Mouse (Mus musculus): Measurements from ENCODE around the gene Adam10. TPM values are rescaled to one million over a fixed set of nuclear protein-coding genes. Genes with fewer than 3 reads are reported as not detected.
A peak's percentile ranks its signal among the peaks of the same experiment; 100 is the strongest.

Gene Adam10
- polyA plus RNA-seq, 2 experiments = 37.2 to 55.2 TPM

GRCm38 (mm10) chr9:70650994-70651393 is 27.8 kb upstream of the Adam10 start:
- Histone ChIP-seq H3K9me3 (ENCODE audit: control insufficient read depth, low read length) (no peaks in the 10 kb centered on the region), H3K4me2 (ENCODE audit: low read depth) (no peak overlapping the region), H3K27ac (no peak overlapping the region), H3K27me3 (ENCODE audit: control insufficient read depth, insufficient read depth, low read length) (no peaks in the 10 kb centered on the region), H3K4me3 (ENCODE audit: insufficient read depth in 1 of 2, low read depth in 2 of 2, low read length in 2 of 2) (no peak overlapping the region), H3K36me3 (replicated peaks; ENCODE audit: control insufficient read depth, insufficient read depth, low read depth) (peaks cover 18% of the 10 kb centered on the region), H3K9ac (replicated peaks) (no peak overlapping the region), H3K4me1 (replicated peaks; ENCODE audit: control insufficient read depth in 2 of 2, insufficient read depth in 2 of 2, low read length in 1 of 2) (peaks cover 16 to 20% of the 10 kb centered on the region in 2 experiments)
- ATAC-seq (ENCODE audit: insufficient read depth) = no peak
- DNase-seq (ENCODE audit: low read depth in 3 of 3, low spot score in 3 of 3) = no peak
- 93% methylated on average over 1 of the region's 1 CpGs for WGBS (ENCODE audit: insufficient replicate concordance)
- TF ChIP-seq CTCF (IDR thresholded peaks at IDR 0.05; ENCODE audit: low read depth) (no peak), EP300 (IDR thresholded peaks at IDR 0.05; ENCODE audit: low read depth) (no peak)

GRCm38 (mm10) chr9:70652221-70652620 is 26.6 kb upstream of the Adam10 start:
- Histone ChIP-seq H3K27me3 (ENCODE audit: control insufficient read depth, insufficient read depth, low read length) (no peaks in the 10 kb centered on the region), H3K27ac (no peak overlapping the region), H3K4me3 (ENCODE audit: insufficient read depth in 1 of 2, low read depth in 2 of 2, low read length in 2 of 2) (no peak overlapping the region), H3K36me3 (replicated peaks; ENCODE audit: control insufficient read depth, insufficient read depth, low read depth) (peaks cover 18% of the 10 kb centered on the region), H3K4me2 (ENCODE audit: low read depth) (peak overlapping the region; percentile 86), H3K9ac (replicated peaks) (no peak overlapping the region), H3K4me1 (replicated peaks; ENCODE audit: control insufficient read depth in 2 of 2, insufficient read depth in 2 of 2, low read length in 1 of 2) (peaks cover 16 to 20% of the 10 kb centered on the region in 2 experiments), H3K9me3 (ENCODE audit: control insufficient read depth, low read length) (no peaks in the 10 kb centered on the region)
- DNase-seq (ENCODE audit: low read depth in 3 of 3, low spot score in 3 of 3) (no peak), ATAC-seq (ENCODE audit: insufficient read depth) (no peak)
- 75% methylated on average over 2 of the region's 2 CpGs for WGBS (ENCODE audit: insufficient replicate concordance)
- TF ChIP-seq CTCF (IDR thresholded peaks at IDR 0.05; ENCODE audit: low read depth) = no peak
- TF ChIP-seq EP300 (IDR thresholded peaks at IDR 0.05; ENCODE audit: low read depth) = no peak

- H3K4me2 ChIP-seq (ENCODE audit: low read depth) = peak overlapping the region; percentile 86
- no peak for TF ChIP-seq CTCF (IDR thresholded peaks at IDR 0.05; ENCODE audit: low read depth)
- no peak for TF ChIP-seq EP300 (IDR thresholded peaks at IDR 0.05; ENCODE audit: low read depth)
- no peak for ATAC-seq (ENCODE audit: insufficient read depth)
- 0 out of 2 replicates have a peak overlapping the region, but pooled peaks have one; percentile 24 for H3K9ac ChIP-seq (replicated peaks)
- peaks cover 18% of the 10 kb centered on the region for H3K36me3 ChIP-seq (replicated peaks; ENCODE audit: control insufficient read depth, insufficient read depth, low read depth)
- no peak overlapping the region for H3K27ac ChIP-seq
- peaks cover 16 to 24% of the 10 kb centered on the region in 2 experiments for H3K4me1 ChIP-seq (replicated peaks; ENCODE audit: control insufficient read depth in 2 of 2, insufficient read depth in 2 of 2, low read length in 1 of 2)
- no peaks in the 10 kb centered on the region for H3K27me3 ChIP-seq (ENCODE audit: control insufficient read depth, insufficient read depth, low read length)
- H3K9me3 ChIP-seq (ENCODE audit: control insufficient read depth, low read length) = no peaks in the 10 kb centered on the region
- 64% methylated on average over 2 of the region's 2 CpGs for WGBS (ENCODE audit: insufficient replicate concordance)
- no peak for DNase-seq (ENCODE audit: low read depth in 3 of 3, low spot score in 3 of 3)
- H3K4me3 ChIP-seq (ENCODE audit: insufficient read depth in 1 of 2, low read depth in 2 of 2, low read length in 2 of 2) = peak overlapping the region; percentile 38 to 71
Measured at GRCm38 (mm10) chr9:70653875-70654274, 24.9 kb upstream of the Adam10 start.

GRCm38 (mm10) chr9:70654496-70654895 is 24.3 kb upstream of the Adam10 start:
- H3K27me3 ChIP-seq (ENCODE audit: control insufficient read depth, insufficient read depth, low read length) = no peaks in the 10 kb centered on the region
- peaks cover 16 to 27% of the 10 kb centered on the region in 2 experiments for H3K4me1 ChIP-seq (replicated peaks; ENCODE audit: control insufficient read depth in 2 of 2, insufficient read depth in 2 of 2, low read length in 1 of 2)
- H3K4me3 ChIP-seq (ENCODE audit: insufficient read depth in 1 of 2, low read depth in 2 of 2, low read length in 2 of 2) = peak overlapping the region; percentile 71 to 100
- WGBS (ENCODE audit: insufficient replicate concordance) = 73% methylated on average over 4 of the region's 4 CpGs
- peaks cover 14% of the 10 kb centered on the region for H3K36me3 ChIP-seq (replicated peaks; ENCODE audit: control insufficient read depth, insufficient read depth, low read depth)
- H3K9me3 ChIP-seq (ENCODE audit: control insufficient read depth, low read length) = no peaks in the 10 kb centered on the region
- H3K27ac ChIP-seq = no peak overlapping the region; the same call in 1 of the 2 replicates
- ATAC-seq (ENCODE audit: insufficient read depth) (no peak), DNase-seq (ENCODE audit: low read depth in 3 of 3, low spot score in 3 of 3) (no peak)
- peak overlapping the region; percentile 65 for H3K9ac ChIP-seq (replicated peaks)
- peak overlapping the region; percentile 86 for H3K4me2 ChIP-seq (ENCODE audit: low read depth)
- TF ChIP-seq EP300 (IDR thresholded peaks at IDR 0.05; ENCODE audit: low read depth) (no peak), CTCF (IDR thresholded peaks at IDR 0.05; ENCODE audit: low read depth) (no peak)

- Histone ChIP-seq H3K9ac (replicated peaks) (peak overlapping the region; percentile 77), H3K9me3 (ENCODE audit: control insufficient read depth, low read length) (no peaks in the 10 kb centered on the region), H3K4me3 (ENCODE audit: insufficient read depth in 1 of 2, low read depth in 2 of 2, low read length in 2 of 2) (peak overlapping the region; percentile 71 to 100; a peak in 3 of 4 replicates), H3K27ac (peak overlapping the region; percentile 81), H3K4me1 (replicated peaks; ENCODE audit: control insufficient read depth in 2 of 2, insufficient read depth in 2 of 2, low read length in 1 of 2) (peaks cover 16 to 30% of the 10 kb centered on the region in 2 experiments), H3K27me3 (ENCODE audit: control insufficient read depth, insufficient read depth, low read length) (no peaks in the 10 kb centered on the region), H3K4me2 (ENCODE audit: low read depth) (peak overlapping the region; percentile 86), H3K36me3 (replicated peaks; ENCODE audit: control insufficient read depth, insufficient read depth, low read depth) (peaks cover 10% of the 10 kb centered on the region)
- WGBS (ENCODE audit: insufficient replicate concordance) = 27% methylated on average over 2 of the region's 2 CpGs
- no peak for DNase-seq (ENCODE audit: low read depth in 3 of 3, low spot score in 3 of 3)
- no peak for TF ChIP-seq CTCF (IDR thresholded peaks at IDR 0.05; ENCODE audit: low read depth)
- no peak for TF ChIP-seq EP300 (IDR thresholded peaks at IDR 0.05; ENCODE audit: low read depth)
- no peak for ATAC-seq (ENCODE audit: insufficient read depth)
Measured at GRCm38 (mm10) chr9:70655764-70656129, 23.1 kb upstream of the Adam10 start.

Data from liver, embryonic 14.5 days (tissue).